Mouse (Mus musculus) hindbrain, embryonic 13.5 days (tissue): ENCODE data around the gene Sh2b1. TPM values are rescaled to one million over a fixed set of nuclear protein-coding genes. Genes with fewer than 3 reads are reported as not detected.

Source experiments
- ATAC-seq: fragments of 200-750 bp; cut with Nextera tagmentation; 2 replicates; pipeline ENCODE4 v1.8.0; 2017; ENCODE audit warnings: moderate TSS enrichment; ENCODE audit not compliant: low FRiP score
- H3K27ac ChIP-seq: fragments of 300-500 bp; sonication (generic); 2 replicates; pipeline ENCODE4 v1.5.1; 2015; ENCODE audit warnings: inconsistent platforms, mild to moderate bottlenecking, moderate library complexity
- H3K27me3 ChIP-seq: fragments of 300-500 bp; sonication (generic); 2 replicates; pipeline ENCODE4 v1.6.1; 2015; ENCODE audit warnings: mild to moderate bottlenecking, inconsistent platforms
- H3K36me3 ChIP-seq: fragments of 300-500 bp; sonication (generic); 2 replicates; pipeline ENCODE4 v1.6.1; 2015; ENCODE audit warnings: mild to moderate bottlenecking, inconsistent platforms
- H3K4me1 ChIP-seq: fragments of 300-500 bp; sonication (generic); replicated peaks from 2 replicates; pipeline ENCODE4 v1.6.1; 2015; ENCODE audit warnings: inconsistent platforms
- H3K4me2 ChIP-seq: fragments of 300-500 bp; sonication (generic); 2 replicates; pipeline ENCODE4 v1.6.1; 2015; ENCODE audit warnings: inconsistent platforms, mild to moderate bottlenecking, moderate library complexity
- H3K4me3 ChIP-seq: fragments of 300-500 bp; sonication (generic); 2 replicates; pipeline ENCODE4 v1.5.1; 2015; ENCODE audit warnings: mild to moderate bottlenecking, inconsistent platforms
- H3K9ac ChIP-seq: fragments of 300-500 bp; sonication (generic); 2 replicates; pipeline ENCODE4 v1.6.1; 2015; ENCODE audit warnings: mild to moderate bottlenecking, inconsistent platforms
- H3K9me3 ChIP-seq: fragments of 300-500 bp; sonication (generic); 2 replicates; pipeline ENCODE4 v1.6.1; 2016; ENCODE audit warnings: inconsistent platforms
- WGBS: fragments of 180-500 bp; shearing (Covaris S2); methylation state at CpG from one replicate; pipeline ENCODE4 v1.1.7; 2015; 5-methylcytosine and 5-hydroxymethylcytosine counted together
- polyA plus RNA-seq: library from polyadenylated mRNA; unstranded; fragments of >200 nt; fragmentation: Nextera tagmentation; extraction: Ambion mirVana; gene quantifications from 2 replicates; pipeline ENCODE4 v1.2.1, GENCODE M21; 2015

Gene Sh2b1
- polyA plus RNA-seq, 1 experiment from 2014 or later = 63.7 TPM

GRCm38 (mm10) chr7:126463547-126463946 lies 11.7 kb downstream of the Sh2b1 start:
- ATAC-seq = no peak
- Histone ChIP-seq H3K9me3 (no peaks in the 10 kb centered on the region), H3K36me3 (peaks cover 25% of the 10 kb centered on the region), H3K27me3 (0 out of 2 replicates have a peak, but pooled peaks cover 3% of the 10 kb centered on the region), H3K4me3 (no peak overlapping the region), H3K4me1 (no peaks in the 10 kb centered on the region), H3K4me2 (no peak overlapping the region), H3K27ac (no peak overlapping the region), H3K9ac (no peak overlapping the region)
- WGBS = 63% methylated on average over 4 of the region's 4 CpGs

GRCm38 (mm10) chr7:126463004-126463403 lies 12.2 kb downstream of the Sh2b1 start, which contains the start of gene Atp2a1:
TSS of gene Atp2a1 (minus strand) at chr7:126463108.
- H3K36me3 ChIP-seq = peaks cover 19% of the 10 kb centered on the region
- no peak within 1 kb of the TSS for H3K4me3 ChIP-seq
- no peak for ATAC-seq
- no peak within 1 kb of the TSS for H3K4me2 ChIP-seq
- 47% methylated on average over 5 of the region's 5 CpGs for WGBS
- H3K4me1 ChIP-seq = no peaks in the 10 kb centered on the region
- no peaks in the 10 kb centered on the region for H3K9me3 ChIP-seq
- H3K27me3 ChIP-seq = 0 out of 2 replicates have a peak, but pooled peaks cover 3% of the 10 kb centered on the region
- peak within 1 kb of the TSS; percentile 29; the same call in 1 of the 2 replicates for H3K9ac ChIP-seq
- no peak within 1 kb of the TSS for H3K27ac ChIP-seq

DNA sequence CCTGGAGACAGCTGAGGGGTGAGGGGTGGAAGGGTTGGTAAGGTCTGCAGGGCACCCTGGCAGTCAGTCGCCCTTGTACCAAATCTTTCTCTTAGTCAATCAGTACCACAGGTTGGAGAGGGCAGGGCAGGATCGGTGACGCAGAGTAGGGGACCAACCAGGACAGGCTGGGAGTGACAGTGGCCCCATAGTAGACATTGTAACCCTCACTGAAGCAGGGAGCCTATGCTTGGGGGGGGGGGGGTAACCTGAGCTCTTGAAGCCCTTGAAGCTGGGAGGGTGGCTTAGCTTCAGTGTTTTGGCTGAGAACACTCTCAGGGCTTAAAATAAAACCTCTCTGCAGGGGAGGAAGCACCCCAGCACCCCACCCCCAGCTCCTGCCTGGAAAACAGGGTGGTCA lies 13.6 kb downstream of the Sh2b1 start:
- Histone ChIP-seq H3K9ac (peak overlapping the region; percentile 29; the same call in 1 of the 2 replicates), H3K27ac (no peak overlapping the region), H3K4me3 (no peak overlapping the region), H3K9me3 (no peaks in the 10 kb centered on the region), H3K36me3 (peaks cover 6% of the 10 kb centered on the region), H3K27me3 (0 out of 2 replicates have a peak, but pooled peaks cover 3% of the 10 kb centered on the region), H3K4me2 (no peak overlapping the region), H3K4me1 (no peaks in the 10 kb centered on the region)
- 71% methylated on average over 3 of the region's 3 CpGs for WGBS
- no peak for ATAC-seq

GRCm38 (mm10) chr7:126460623-126461399 lies 14.4 kb downstream of the Sh2b1 start:
- Histone ChIP-seq H3K4me2 (no peak overlapping the region), H3K27me3 (0 out of 2 replicates have a peak, but pooled peaks cover 3% of the 10 kb centered on the region), H3K4me3 (no peak overlapping the region), H3K27ac (no peak overlapping the region), H3K9me3 (no peaks in the 10 kb centered on the region), H3K4me1 (no peaks in the 10 kb centered on the region), H3K36me3 (no peaks in the 10 kb centered on the region; the same call in 1 of the 2 replicates), H3K9ac (no peak overlapping the region)
- 55% methylated on average over 10 of the region's 10 CpGs for WGBS
- no peak for ATAC-seq

- H3K9ac ChIP-seq = no peak overlapping the region
- 86% methylated on average over 11 of the region's 11 CpGs for WGBS
- no peak overlapping the region for H3K4me2 ChIP-seq
- H3K9me3 ChIP-seq = no peaks in the 10 kb centered on the region
- no peak for ATAC-seq
- H3K4me3 ChIP-seq = no peak overlapping the region
- no peak overlapping the region for H3K27ac ChIP-seq
- 0 out of 2 replicates have a peak, but pooled peaks cover 3% of the 10 kb centered on the region for H3K27me3 ChIP-seq
- H3K36me3 ChIP-seq = no peaks in the 10 kb centered on the region
- H3K4me1 ChIP-seq = no peaks in the 10 kb centered on the region
Observed at GRCm38 (mm10) chr7:126458844-126459618, 16.2 kb downstream of the Sh2b1 start.

GRCm38 (mm10) chr7:126458225-126458624 lies 17.0 kb downstream of the Sh2b1 start:
- no peaks in the 10 kb centered on the region for H3K4me1 ChIP-seq
- no peak overlapping the region for H3K27ac ChIP-seq
- H3K9ac ChIP-seq = no peak overlapping the region
- no peak overlapping the region for H3K4me3 ChIP-seq
- H3K36me3 ChIP-seq = no peaks in the 10 kb centered on the region
- H3K4me2 ChIP-seq = no peak overlapping the region
- no peaks in the 10 kb centered on the region for H3K9me3 ChIP-seq
- no peak for ATAC-seq
- 84% methylated on average over 5 of the region's 5 CpGs for WGBS
- 0 out of 2 replicates have a peak, but pooled peaks cover 3% of the 10 kb centered on the region for H3K27me3 ChIP-seq

DNA sequence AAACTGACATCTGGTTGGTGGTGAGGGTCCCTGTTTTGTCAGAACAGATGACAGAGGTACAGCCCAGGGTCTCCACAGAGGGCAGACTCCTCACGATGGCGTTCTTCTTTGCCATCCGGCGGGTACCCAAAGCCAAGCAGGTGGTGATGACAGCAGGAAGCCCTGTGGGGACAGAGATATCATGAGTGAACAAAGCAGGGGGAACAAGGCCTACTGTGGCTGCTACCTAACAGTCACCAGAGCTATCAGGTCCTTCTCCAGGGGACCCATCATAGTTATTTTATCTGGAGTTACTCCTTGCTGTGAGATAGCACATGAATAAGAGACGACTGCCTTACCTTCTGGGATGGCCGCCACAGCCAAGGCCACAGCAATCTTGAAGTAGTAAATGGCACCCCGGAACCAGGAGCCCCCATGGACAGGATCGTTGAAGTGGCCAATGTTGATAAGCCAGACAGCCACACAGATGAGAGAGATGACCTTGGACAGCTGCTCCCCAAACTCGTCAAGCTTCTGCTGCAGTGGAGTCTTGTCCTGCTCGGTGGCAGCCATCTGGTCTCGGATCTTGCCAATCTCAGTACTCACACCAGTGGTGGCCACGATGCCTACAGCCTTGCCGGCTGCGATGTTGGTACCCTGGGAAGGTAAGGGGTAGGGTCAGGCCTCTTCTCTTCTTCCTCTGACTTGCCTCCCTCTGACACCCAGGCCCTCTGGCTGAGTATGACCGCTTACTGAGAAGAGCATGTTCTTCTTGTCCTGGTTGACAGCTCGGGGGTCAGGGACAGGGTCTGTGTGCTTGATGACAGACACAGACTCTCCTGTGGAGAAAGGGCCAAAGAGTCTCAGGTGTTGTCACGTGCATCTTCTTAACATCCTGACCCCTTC lies 18.6 kb downstream of the Sh2b1 start:
- WGBS = 90% methylated on average over 17 of the region's 17 CpGs

DNA sequence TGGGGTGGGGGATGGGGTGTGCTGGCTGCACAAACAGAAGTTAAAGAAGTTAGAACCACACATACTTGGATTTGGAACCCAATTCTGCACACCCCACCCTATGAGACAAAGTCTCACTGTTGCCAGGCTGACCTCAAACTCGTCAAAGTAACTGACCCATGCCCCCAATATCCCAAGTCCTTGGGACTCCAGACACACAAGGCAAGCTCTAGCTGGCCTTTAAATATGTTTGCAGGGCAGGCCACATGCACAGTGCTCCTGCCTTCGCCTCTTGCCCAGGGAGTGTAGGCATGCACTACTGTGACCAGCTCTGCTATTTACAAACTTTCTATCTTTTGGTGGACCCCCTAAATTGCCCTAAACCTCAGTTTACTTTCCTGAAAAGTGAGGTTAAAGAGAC lies 20.0 kb downstream of the Sh2b1 start:
- Histone ChIP-seq H3K4me3 (no peak overlapping the region), H3K9me3 (no peaks in the 10 kb centered on the region), H3K4me1 (no peaks in the 10 kb centered on the region), H3K4me2 (no peak overlapping the region), H3K9ac (no peak overlapping the region), H3K27ac (no peak overlapping the region), H3K27me3 (no peaks in the 10 kb centered on the region), H3K36me3 (no peaks in the 10 kb centered on the region)
- no peak for ATAC-seq
- WGBS = 78% methylated on average over 2 of the region's 2 CpGs

More for the DNA sequence above, 18.6 kb downstream of the Sh2b1 start:
- Histone ChIP-seq H3K27ac (no peak overlapping the region), H3K27me3 (0 out of 2 replicates have a peak, but pooled peaks cover 3% of the 10 kb centered on the region), H3K4me2 (no peak overlapping the region), H3K9ac (no peak overlapping the region), H3K4me3 (no peak overlapping the region), H3K4me1 (no peaks in the 10 kb centered on the region), H3K9me3 (no peaks in the 10 kb centered on the region), H3K36me3 (no peaks in the 10 kb centered on the region)
- ATAC-seq = no peak

GRCm38 (mm10) chr7:126453861-126454260 lies 21.4 kb downstream of the Sh2b1 start:
- no peak for ATAC-seq
- Histone ChIP-seq H3K27me3 (no peaks in the 10 kb centered on the region), H3K4me2 (no peak overlapping the region), H3K4me3 (no peak overlapping the region), H3K9ac (no peak overlapping the region), H3K9me3 (no peaks in the 10 kb centered on the region), H3K36me3 (peaks cover 1% of the 10 kb centered on the region), H3K4me1 (no peaks in the 10 kb centered on the region), H3K27ac (no peak overlapping the region)
- whole genome bisulfite sequencing = 85% methylated on average over 7 of the region's 7 CpGs

GRCm38 (mm10) chr7:126452244-126452643 lies 23.0 kb downstream of the Sh2b1 start:
- ATAC-seq = no peak
- Histone ChIP-seq H3K4me2 (no peak overlapping the region), H3K4me1 (no peaks in the 10 kb centered on the region), H3K27ac (no peak overlapping the region), H3K9me3 (no peaks in the 10 kb centered on the region), H3K9ac (no peak overlapping the region), H3K36me3 (peaks cover 17% of the 10 kb centered on the region), H3K27me3 (no peaks in the 10 kb centered on the region), H3K4me3 (no peak overlapping the region)
- 95% methylated on average over 3 of the region's 3 CpGs for WGBS

- ATAC-seq = no peak
Observed at GRCm38 (mm10) chr7:126450641-126451040, 24.6 kb downstream of the Sh2b1 start.

More at GRCm38 (mm10) chr7:126450641-126451040, 24.6 kb downstream of the Sh2b1 start:
- Histone ChIP-seq H3K9me3 (no peaks in the 10 kb centered on the region), H3K4me1 (no peaks in the 10 kb centered on the region), H3K4me3 (no peak overlapping the region), H3K27me3 (no peaks in the 10 kb centered on the region), H3K4me2 (no peak overlapping the region), H3K36me3 (peaks cover 34% of the 10 kb centered on the region), H3K9ac (no peak overlapping the region), H3K27ac (no peak overlapping the region)
- 94% methylated on average over 6 of the region's 6 CpGs for WGBS
